Mouse (Mus musculus) forebrain, embryonic 13.5 days (tissue): ENCODE results near the gene Trim3. TPM values are rescaled to one million over a fixed set of nuclear protein-coding genes. Genes with fewer than 3 reads are reported as not detected.

Source experiments
- ATAC-seq: fragments of 200-750 bp; cut with Nextera tagmentation; 2 replicates; pipeline ENCODE4 v1.8.0; 2017
- H3K27ac ChIP-seq: fragments of 300-500 bp; sonication (generic); 2 replicates; pipeline ENCODE4 v1.5.1; 2015; ENCODE audit warnings: inconsistent platforms, mild to moderate bottlenecking, moderate library complexity
- H3K27me3 ChIP-seq: fragments of 300-500 bp; sonication (generic); 2 replicates; pipeline ENCODE4 v1.6.1; 2015; ENCODE audit warnings: mild to moderate bottlenecking, inconsistent platforms
- H3K36me3 ChIP-seq: fragments of 300-500 bp; sonication (generic); 2 replicates; pipeline ENCODE4 v1.6.1; 2015; ENCODE audit warnings: mild to moderate bottlenecking, inconsistent platforms; ENCODE audit not compliant: poor library complexity, severe bottlenecking
- H3K4me1 ChIP-seq: fragments of 300-500 bp; sonication (generic); 2 replicates; pipeline ENCODE4 v1.6.1; 2015; ENCODE audit warnings: inconsistent platforms
- H3K4me2 ChIP-seq: fragments of 300-500 bp; sonication (generic); 2 replicates; pipeline ENCODE4 v1.6.1; 2015; ENCODE audit warnings: inconsistent platforms, mild to moderate bottlenecking, moderate library complexity
- H3K4me3 ChIP-seq: fragments of 300-500 bp; sonication (generic); 2 replicates; pipeline ENCODE4 v1.5.1; 2015; ENCODE audit warnings: mild to moderate bottlenecking, inconsistent platforms
- H3K9ac ChIP-seq: fragments of 300-500 bp; sonication (generic); 2 replicates; pipeline ENCODE4 v1.6.1; 2015; ENCODE audit warnings: mild to moderate bottlenecking, inconsistent platforms
- H3K9me3 ChIP-seq: fragments of 300-500 bp; sonication (generic); replicated peaks from 2 replicates; pipeline ENCODE4 v1.6.1; 2016; ENCODE audit warnings: inconsistent platforms
- WGBS: fragments of 180-500 bp; shearing (Covaris S2); methylation state at CpG from one replicate; pipeline ENCODE4 v1.1.7; 2015; 5-methylcytosine and 5-hydroxymethylcytosine counted together
- polyA plus RNA-seq: library from polyadenylated mRNA; unstranded; fragments of >200 nt; fragmentation: Nextera tagmentation; extraction: Ambion mirVana; gene quantifications from 2 replicates; pipeline ENCODE4 v1.2.1, GENCODE M21; 2015

The Trim3 gene
- polyA plus RNA-seq, 1 experiment from 2014 or later, result 45.0 TPM

DNA sequence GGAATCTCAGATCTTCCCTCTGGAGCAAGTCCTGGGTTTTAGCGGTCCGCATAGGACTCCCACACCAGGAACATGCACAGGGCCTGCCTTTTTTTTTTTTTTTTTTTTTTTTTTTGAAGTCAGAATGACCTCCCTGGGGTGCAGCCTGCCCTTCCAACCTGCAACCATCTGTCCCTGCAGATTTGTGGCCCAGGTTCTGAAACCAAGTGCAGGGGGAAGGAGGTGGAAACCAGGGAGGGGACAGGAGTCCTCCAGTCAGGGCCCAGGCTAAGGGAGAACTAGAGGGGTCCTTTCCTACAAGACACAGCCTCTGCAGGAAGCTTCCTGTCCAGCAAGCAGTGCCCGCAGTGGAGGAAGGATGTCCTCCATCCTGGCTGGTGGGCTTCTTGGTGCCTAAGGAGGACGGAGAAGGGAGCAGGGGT lies 809 bp downstream of the Trim3 start:
- peak overlapping the region; percentile 44 for H3K27ac ChIP-seq
- peaks cover 47% of the 10 kb centered on the region for H3K4me1 ChIP-seq
- H3K36me3 ChIP-seq, result peaks cover 23% of the 10 kb centered on the region
- no peaks in the 10 kb centered on the region for H3K27me3 ChIP-seq
- H3K9ac ChIP-seq, result peak overlapping the region; percentile 87
- H3K9me3 ChIP-seq, result no peaks in the 10 kb centered on the region
- ATAC-seq, result no peak
- peak overlapping the region; percentile 85 for H3K4me3 ChIP-seq
- 11% methylated on average over 4 of the region's 4 CpGs for WGBS
- peak overlapping the region; percentile 82 for H3K4me2 ChIP-seq

- Histone ChIP-seq H3K36me3 (peaks cover 18% of the 10 kb centered on the region), H3K27ac (peak overlapping the region; percentile 61), H3K27me3 (no peaks in the 10 kb centered on the region), H3K9ac (no peak overlapping the region), H3K4me2 (no peak overlapping the region), H3K9me3 (no peaks in the 10 kb centered on the region), H3K4me3 (no peak overlapping the region), H3K4me1 (peaks cover 36% of the 10 kb centered on the region)
- WGBS, result 19% methylated on average over 3 of the region's 3 CpGs
- peak; percentile 20; the same call in 1 of the 2 replicates for ATAC-seq
Measured at GRCm38 (mm10) chr7:105628633-105629032, 4.7 kb downstream of the Trim3 start.

- Histone ChIP-seq H3K27ac (no peak overlapping the region), H3K4me2 (no peak overlapping the region), H3K27me3 (no peaks in the 10 kb centered on the region), H3K36me3 (peaks cover 50% of the 10 kb centered on the region), H3K4me1 (peaks cover 19% of the 10 kb centered on the region), H3K9ac (no peak overlapping the region), H3K9me3 (no peaks in the 10 kb centered on the region), H3K4me3 (no peak overlapping the region)
- WGBS, result 87% methylated on average over 6 of the region's 6 CpGs
- ATAC-seq, result no peak
Measured at GRCm38 (mm10) chr7:105625397-105625796, 8.0 kb downstream of the Trim3 start.

DNA sequence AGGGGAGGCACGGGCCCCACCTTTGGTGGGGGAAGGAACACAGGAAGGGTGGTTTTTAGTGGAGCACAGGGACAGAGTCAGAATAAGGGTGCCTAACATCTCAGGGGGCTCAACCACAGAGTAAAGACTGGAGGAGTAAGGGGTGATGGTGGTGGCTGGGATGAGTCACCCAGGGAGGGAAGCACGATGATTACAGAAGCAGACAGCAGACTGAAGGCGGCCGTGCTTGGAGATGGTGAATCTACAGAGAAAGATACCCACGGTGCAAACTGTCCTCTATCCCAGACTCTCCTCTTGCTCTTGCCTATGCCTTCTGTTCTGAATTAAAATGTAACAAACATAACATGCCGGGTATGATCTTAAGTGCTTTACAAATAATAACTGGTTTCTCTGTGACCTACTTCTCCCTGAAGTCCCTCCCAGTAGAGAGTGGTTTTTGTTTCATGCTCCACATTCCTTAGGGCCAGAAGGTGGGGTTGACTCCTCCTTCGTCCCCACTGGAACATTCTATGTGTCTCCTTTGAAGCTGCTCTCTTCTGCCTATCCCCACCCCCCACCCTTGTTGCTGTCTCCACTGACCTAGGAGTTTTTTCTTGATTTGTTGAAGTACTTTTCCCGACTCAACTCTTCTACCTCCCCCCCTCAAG lies 11.6 kb downstream of the Trim3 start:
- 86% methylated on average over 8 of the region's 8 CpGs for WGBS
- H3K36me3 ChIP-seq, result peaks cover 86% of the 10 kb centered on the region

GRCm38 (mm10) chr7:105621053-105621452 lies 12.3 kb downstream of the Trim3 start:
- Histone ChIP-seq H3K9me3 (no peaks in the 10 kb centered on the region), H3K27me3 (no peaks in the 10 kb centered on the region), H3K9ac (no peak overlapping the region), H3K4me2 (no peak overlapping the region), H3K4me1 (no peaks in the 10 kb centered on the region), H3K36me3 (peaks cover 93% of the 10 kb centered on the region), H3K27ac (no peak overlapping the region), H3K4me3 (no peak overlapping the region)
- WGBS, result 80% methylated on average over 4 of the region's 4 CpGs
- no peak for ATAC-seq

More for the DNA sequence above, 11.6 kb downstream of the Trim3 start:
- Histone ChIP-seq H3K27ac (no peak overlapping the region), H3K9me3 (no peaks in the 10 kb centered on the region), H3K9ac (no peak overlapping the region), H3K27me3 (no peaks in the 10 kb centered on the region), H3K4me2 (no peak overlapping the region), H3K4me1 (no peaks in the 10 kb centered on the region), H3K4me3 (no peak overlapping the region)
- ATAC-seq, result no peak

DNA sequence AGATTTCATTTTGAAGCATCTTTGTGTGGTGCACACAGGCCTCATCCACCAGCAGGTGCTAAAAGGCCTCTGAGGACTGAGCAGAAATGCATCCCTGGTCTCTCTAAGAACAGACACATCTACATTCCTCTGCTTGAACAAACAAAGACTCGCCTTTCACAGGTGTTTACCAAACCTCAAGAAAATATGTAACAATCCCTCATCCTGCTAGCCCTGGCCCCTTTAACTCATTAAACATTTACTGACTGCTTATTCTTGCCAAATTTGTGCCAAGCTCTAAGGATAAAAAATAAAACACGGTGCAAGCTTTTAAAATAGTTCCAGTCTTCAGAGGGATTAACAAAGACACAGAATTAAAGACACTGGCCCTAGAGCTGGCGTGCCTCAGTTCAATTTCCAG lies 13.7 kb downstream of the Trim3 start:
- H3K4me3 ChIP-seq, result no peak overlapping the region
- H3K4me2 ChIP-seq, result no peak overlapping the region
- no peaks in the 10 kb centered on the region for H3K27me3 ChIP-seq
- H3K27ac ChIP-seq, result no peak overlapping the region
- no peaks in the 10 kb centered on the region for H3K9me3 ChIP-seq
- no peaks in the 10 kb centered on the region for H3K4me1 ChIP-seq
- WGBS, result 77% methylated on average over 3 of the region's 3 CpGs
- no peak for ATAC-seq
- peaks cover 99% of the 10 kb centered on the region for H3K36me3 ChIP-seq
- no peak overlapping the region for H3K9ac ChIP-seq

DNA sequence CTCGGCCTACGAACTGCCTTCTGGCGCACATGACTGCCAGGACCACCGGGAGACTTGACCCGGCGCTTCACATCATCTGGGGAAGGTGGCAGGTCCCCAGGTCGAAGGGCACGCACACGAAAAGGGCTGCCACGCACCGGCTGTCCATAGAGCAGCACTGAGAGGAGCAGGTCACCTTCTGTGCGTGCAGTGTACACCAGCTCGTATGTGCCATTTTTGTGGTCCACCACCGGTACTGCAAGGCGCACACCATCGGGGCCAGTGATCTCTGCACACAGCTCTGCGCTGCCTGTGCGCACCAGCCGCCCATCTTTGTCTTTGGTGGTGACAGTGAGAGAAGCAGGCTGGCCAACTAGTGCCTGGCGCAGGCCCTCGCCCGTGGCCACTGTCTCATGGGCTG lies 15.6 kb downstream of the Trim3 start:
- no peak for ATAC-seq
- no peaks in the 10 kb centered on the region for H3K27me3 ChIP-seq
- H3K36me3 ChIP-seq, result peaks cover 99% of the 10 kb centered on the region
- no peak overlapping the region for H3K4me2 ChIP-seq
- no peak overlapping the region for H3K27ac ChIP-seq
- no peaks in the 10 kb centered on the region for H3K9me3 ChIP-seq
- no peak overlapping the region for H3K4me3 ChIP-seq
- 95% methylated on average over 22 of the region's 22 CpGs for WGBS
- no peaks in the 10 kb centered on the region for H3K4me1 ChIP-seq
- no peak overlapping the region for H3K9ac ChIP-seq

GRCm38 (mm10) chr7:105616561-105616960 lies 16.8 kb downstream of the Trim3 start:
- H3K4me3 ChIP-seq, result no peak overlapping the region
- no peaks in the 10 kb centered on the region for H3K27me3 ChIP-seq
- 94% methylated on average over 6 of the region's 6 CpGs for WGBS
- H3K4me2 ChIP-seq, result no peak overlapping the region
- ATAC-seq, result no peak
- H3K27ac ChIP-seq, result no peak overlapping the region
- H3K9me3 ChIP-seq, result no peaks in the 10 kb centered on the region
- H3K9ac ChIP-seq, result no peak overlapping the region
- no peaks in the 10 kb centered on the region for H3K4me1 ChIP-seq
- H3K36me3 ChIP-seq, result peaks cover 99% of the 10 kb centered on the region

GRCm38 (mm10) chr7:105615720-105616119 lies 17.7 kb downstream of the Trim3 start:
- ATAC-seq, result no peak
- Histone ChIP-seq H3K4me1 (no peaks in the 10 kb centered on the region), H3K4me2 (no peak overlapping the region), H3K4me3 (no peak overlapping the region), H3K9ac (no peak overlapping the region), H3K27me3 (no peaks in the 10 kb centered on the region), H3K27ac (no peak overlapping the region), H3K9me3 (no peaks in the 10 kb centered on the region), H3K36me3 (peaks cover 99% of the 10 kb centered on the region)
- 76% methylated on average over 1 of the region's 1 CpGs for WGBS

GRCm38 (mm10) chr7:105614400-105614799 lies 19.0 kb downstream of the Trim3 start:
- Histone ChIP-seq H3K4me1 (no peaks in the 10 kb centered on the region), H3K4me2 (no peak overlapping the region), H3K9me3 (no peaks in the 10 kb centered on the region), H3K9ac (no peak overlapping the region), H3K27me3 (no peaks in the 10 kb centered on the region), H3K4me3 (no peak overlapping the region), H3K27ac (no peak overlapping the region), H3K36me3 (peaks cover 99% of the 10 kb centered on the region)
- WGBS, result 97% methylated on average over 1 of the region's 1 CpGs
- no peak for ATAC-seq

- Histone ChIP-seq H3K4me1 (no peaks in the 10 kb centered on the region), H3K9me3 (no peaks in the 10 kb centered on the region), H3K4me3 (no peak overlapping the region), H3K36me3 (peaks cover 75% of the 10 kb centered on the region), H3K9ac (no peak overlapping the region), H3K27ac (no peak overlapping the region), H3K4me2 (no peak overlapping the region), H3K27me3 (no peaks in the 10 kb centered on the region)
- no peak for ATAC-seq
- 94% methylated on average over 1 of the region's 1 CpGs for WGBS
Measured at GRCm38 (mm10) chr7:105611767-105612166, 21.6 kb downstream of the Trim3 start.

DNA sequence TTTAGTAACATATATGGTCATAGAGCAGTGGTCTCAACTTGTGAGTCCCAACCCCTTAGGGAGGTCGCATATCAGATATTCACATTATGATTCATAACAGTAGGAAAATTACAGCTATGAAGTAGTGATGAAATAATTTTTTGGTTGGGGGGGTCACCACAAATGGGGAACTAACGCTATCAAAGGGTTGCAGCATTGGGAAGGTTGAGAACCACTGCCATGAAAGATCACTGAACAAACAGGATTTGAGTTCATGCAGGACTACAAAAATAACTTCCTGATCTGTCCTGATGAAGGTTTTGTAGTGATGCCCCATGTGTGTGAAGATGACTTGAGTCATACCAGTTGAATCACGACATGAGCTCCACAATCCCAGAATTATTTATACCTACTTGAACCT lies 24.9 kb downstream of the Trim3 start:
- Histone ChIP-seq H3K27ac (no peak overlapping the region), H3K9ac (no peak overlapping the region), H3K4me3 (no peak overlapping the region), H3K27me3 (no peaks in the 10 kb centered on the region), H3K9me3 (0 out of 2 replicates have a peak, but pooled peaks cover 5% of the 10 kb centered on the region), H3K4me1 (no peaks in the 10 kb centered on the region), H3K4me2 (no peak overlapping the region), H3K36me3 (peaks cover 42% of the 10 kb centered on the region)
- no peak for ATAC-seq
- WGBS, result 90% methylated on average over 3 of the region's 3 CpGs
